Mouse (Mus musculus): Measurements from ENCODE around the gene Ndufs8.

GRCm38 (mm10) chr19:3871468-3871867 is 41.1 kb downstream of the Ndufs8 start:
- no peak for TF ChIP-seq TAL1 (IDR thresholded peaks at IDR 0.05; ENCODE audit: low read length)
- TF ChIP-seq GATA1 (IDR thresholded peaks at IDR 0.05; ENCODE audit: low read length): no peak

Data from erythroblast, embryonic 14.5 days (primary cell).